Mouse (Mus musculus) heart, postnatal 0 days (tissue): Measurements from ENCODE around the gene Atic.

Experiments used
- CTCF ChIP-seq: IDR thresholded peaks from 2 replicates; pipeline ENCODE4 v1.5.1; 2016; ENCODE audit warnings: antibody characterized with exemption, control low read depth, low read depth
- EP300 ChIP-seq: IDR thresholded peaks from 2 replicates; pipeline ENCODE4 v1.6.1; 2016; ENCODE audit warnings: antibody characterized with exemption, low read depth

DNA sequence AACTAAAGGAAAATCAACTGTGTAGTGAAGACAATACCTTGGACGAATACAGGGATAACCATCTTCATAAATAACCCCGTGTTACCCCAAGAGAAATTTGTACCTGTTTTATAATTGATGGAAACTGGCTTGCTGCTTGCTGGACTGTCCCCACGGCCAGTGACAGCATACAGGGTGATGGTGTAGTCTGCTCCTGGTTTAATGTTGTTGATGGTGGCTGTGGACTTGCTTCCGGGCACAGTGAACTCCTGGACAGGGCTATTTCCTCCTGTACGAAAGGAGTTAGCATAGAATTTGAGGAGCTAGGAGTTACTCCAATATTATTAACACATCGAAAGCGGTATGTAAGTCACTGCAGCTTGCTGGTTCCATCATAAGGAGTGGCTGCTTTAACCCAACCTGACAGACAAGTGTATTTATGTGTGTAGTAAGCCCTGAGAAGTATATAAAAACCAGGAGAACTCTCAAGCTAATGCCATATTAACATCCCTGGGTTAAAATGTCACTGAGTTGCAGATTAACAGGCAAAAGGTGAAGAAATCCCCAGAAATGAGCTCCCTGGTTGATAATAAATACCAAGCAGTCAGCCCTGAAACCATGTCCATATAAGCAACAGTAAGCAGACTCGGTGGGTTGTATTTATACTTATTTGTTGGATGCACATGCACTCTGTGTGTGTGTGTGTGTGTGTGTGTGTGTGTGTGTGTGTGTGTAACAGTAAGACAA is 49.8 kb downstream of the Atic start:
- TF ChIP-seq CTCF, result no peak
- no peak for TF ChIP-seq EP300
